Mouse (Mus musculus): ENCODE measurements around the gene Tm2d3.

Gene Tm2d3

DNA sequence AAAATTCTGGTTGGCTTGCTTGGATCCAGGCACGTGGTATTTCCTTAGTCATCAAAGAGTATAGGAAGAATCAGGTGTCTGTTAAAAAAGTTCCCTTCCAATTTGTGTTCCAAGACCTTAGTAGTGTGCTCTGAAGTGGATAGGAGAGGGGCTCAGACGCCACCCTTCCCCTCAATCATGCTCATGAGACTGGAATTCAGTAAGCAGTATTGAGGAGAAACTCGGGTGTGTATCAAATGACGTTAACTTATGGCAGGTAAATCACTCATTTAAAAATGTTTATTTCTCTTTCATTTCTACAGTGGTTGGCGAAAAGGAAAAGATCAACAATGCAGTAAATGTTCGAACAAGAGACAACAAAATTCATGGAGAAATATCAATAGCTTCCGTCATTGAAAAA, at the start of gene Tm2d3:
Gene Tm2d3, plus strand, starts transcription at position 301 of the 400 bp plus-strand sequence.
- DNase-seq (ENCODE audit: low spot score), result no peak

DNA sequence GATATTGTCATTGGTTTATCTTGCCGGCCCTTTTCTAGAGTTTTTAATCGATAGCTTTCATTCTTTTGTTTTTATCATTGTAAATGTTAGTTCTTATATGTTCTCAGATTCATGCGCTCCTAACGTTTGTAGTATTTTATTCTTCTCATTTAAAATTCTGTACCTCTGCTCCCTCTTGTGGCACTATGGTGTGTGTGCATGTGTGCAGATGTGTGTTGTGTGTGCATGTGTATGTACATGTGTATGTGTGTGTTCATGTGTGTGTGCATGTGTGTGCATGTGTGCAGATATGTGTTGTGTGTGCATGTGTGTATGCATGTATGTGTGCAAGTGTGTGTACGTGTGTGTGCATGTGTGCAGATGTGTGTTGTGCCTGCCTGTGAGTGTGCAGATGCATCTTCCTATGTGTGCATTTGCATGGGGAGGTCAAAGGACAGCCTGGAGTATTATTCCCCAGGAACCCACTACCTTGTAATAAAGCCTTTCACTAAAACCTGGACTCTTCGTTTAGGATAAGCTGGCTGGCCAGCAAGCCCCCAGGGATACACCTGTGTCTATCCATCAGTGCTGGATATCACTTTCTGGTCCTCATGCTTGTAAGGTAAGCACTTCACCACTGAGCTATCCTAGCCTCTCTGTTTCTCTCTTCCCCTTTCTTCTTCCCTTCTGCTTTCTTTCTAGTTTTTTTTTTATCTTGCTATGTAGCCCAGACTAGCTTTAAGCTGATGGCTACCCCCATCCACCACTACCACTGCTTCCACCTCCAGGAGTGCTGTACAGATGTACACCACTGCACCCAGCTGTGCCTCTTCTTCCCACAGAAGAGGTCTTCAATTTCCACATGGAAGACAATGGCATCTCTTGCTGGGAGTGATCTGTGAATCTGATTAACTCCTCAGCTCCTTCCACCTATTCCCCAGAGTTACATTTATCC, 48.3 kb upstream of the Tm2d3 start:
- DNase-seq (ENCODE audit: low spot score), result peak; percentile 38

DNA sequence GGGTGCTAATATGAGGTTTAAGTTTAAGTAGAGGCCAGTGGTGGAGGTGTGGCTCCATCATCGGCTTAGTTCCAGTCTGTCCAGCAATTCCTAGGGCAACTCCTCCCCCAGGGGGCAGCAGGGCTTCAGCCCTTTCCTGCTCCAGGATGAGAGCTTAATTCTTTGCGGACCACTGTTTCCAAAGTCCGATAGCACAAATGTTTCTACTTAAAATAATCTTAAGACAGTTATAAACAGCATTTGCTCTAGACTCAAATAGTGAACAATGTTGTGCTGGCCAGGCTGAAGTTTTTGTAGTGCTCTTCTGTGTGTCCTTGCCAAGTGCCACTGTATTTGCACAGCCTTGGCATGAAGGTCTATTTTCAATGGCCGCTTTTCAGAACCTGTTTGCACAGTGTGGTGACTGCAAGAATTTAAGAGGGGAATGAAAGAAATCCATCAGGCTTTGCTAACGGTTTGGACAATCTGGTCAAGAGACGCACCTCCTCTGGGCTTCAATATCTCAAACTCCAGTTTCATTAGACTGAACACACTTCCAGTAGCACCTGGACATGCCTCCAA, 47.0 kb upstream of the Tm2d3 start:
- DNase-seq (ENCODE audit: low spot score), result no peak

DNA sequence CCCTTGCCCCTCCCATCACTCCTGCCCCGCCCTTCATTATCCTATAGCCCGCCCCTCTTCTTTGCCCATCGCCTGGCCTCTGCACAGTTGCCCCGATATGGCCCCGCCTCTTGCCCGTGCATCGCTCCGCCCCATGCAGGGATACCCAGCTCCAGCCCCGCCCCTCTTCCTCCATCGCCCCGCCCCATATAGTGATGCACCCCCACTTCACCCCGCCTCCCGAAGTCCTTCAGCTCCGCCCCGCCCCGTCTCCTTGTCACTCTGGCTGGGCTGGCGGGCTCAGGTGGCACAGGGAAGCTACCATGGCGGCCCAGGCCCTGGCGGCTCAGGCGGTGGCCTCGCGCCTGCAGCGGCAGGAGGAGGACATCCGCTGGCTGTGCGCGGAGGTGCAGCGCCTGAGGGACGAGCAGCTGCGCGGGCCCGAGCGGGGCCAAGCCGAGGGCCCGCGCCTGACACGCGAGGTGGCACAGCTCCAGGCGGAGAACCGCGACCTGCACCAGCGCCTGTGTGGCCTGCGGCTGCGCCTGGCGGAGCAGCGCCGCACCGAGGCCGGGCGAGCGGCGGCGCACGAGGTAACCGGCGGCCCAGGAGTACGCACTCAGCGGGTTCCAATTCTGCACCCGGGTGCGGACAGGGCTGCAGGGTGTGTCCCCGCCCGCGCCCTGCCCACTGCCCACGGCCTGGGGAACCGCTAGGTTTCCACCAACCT, 46.2 kb upstream of the Tm2d3 start, which contains the start of gene Tarsl2:
Gene Tarsl2, plus strand, starts transcription at position 256 of the 709 bp plus-strand sequence.
- peak; percentile 98 for DNase-seq (ENCODE audit: low spot score)

DNA sequence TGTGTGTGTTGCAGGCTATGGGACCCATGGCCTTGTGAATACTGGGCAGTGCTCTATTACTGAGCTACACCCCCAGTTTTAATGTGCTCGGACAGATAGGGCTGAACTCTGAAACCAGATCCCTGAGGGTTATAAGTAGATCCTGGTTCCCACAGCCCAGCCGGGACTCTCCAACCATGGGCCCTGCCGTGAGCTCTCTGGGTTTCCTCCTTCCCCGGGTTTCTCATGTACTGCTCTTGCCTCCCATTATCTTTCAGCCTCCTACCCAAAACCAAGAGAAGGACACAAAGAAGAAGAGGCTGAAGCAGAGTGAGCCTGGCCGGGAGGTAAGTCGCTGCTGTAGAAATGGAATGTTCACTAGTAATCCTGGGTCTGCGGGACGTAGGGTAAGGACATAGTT, 45.0 kb upstream of the Tm2d3 start:
- DNase-seq (ENCODE audit: low spot score), result no peak

DNA sequence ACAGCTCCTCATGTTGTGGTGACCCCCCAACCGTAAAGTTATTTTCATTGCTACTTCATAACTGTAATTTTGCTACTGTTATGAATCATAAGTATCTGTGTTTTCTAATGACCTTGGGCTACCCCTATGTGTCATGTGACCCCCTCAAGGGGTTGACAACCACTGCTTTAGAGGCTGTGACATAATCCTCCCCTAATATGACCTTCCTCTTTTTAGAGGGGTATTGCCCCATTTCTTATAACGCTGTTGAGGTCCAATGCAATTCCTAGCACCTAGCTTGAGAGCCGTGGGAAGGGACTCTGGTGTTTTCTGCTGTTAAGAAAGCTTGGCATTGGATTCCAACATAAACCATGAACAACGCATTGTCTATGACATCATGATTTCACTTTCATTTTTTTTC, 40.3 kb upstream of the Tm2d3 start:
- DNase-seq (ENCODE audit: low spot score), result no peak

DNA sequence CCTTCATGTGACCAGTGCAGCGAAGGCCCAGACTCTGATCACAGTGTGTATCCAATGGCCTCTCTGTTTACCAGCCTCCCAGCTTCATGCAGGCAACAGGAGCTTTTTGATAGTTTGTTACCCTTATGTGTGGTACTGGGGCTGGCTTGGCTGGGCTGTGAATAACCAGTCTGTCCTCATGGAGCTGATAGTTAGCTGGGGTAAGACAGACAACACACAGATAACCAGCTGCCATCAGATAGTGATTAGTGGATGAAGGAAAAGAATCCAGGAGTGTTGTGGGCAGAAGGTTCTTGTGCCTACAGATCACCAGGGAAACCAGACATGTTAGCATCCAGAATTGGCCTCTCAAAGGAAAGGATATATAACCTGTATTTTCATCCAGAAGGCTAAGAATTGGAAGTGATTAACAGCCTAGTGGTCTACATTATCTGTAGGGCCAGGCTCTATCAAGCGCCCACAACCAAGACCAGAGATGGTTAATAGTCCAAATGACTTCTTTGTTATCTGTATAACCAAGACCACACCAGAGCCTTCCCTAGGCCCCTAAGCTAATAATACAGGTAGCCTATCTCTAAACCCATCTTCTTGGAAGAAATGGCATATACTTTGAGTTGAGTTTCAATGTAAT, 33.4 kb upstream of the Tm2d3 start:
- DNase-seq (ENCODE audit: low spot score), result no peak

DNA sequence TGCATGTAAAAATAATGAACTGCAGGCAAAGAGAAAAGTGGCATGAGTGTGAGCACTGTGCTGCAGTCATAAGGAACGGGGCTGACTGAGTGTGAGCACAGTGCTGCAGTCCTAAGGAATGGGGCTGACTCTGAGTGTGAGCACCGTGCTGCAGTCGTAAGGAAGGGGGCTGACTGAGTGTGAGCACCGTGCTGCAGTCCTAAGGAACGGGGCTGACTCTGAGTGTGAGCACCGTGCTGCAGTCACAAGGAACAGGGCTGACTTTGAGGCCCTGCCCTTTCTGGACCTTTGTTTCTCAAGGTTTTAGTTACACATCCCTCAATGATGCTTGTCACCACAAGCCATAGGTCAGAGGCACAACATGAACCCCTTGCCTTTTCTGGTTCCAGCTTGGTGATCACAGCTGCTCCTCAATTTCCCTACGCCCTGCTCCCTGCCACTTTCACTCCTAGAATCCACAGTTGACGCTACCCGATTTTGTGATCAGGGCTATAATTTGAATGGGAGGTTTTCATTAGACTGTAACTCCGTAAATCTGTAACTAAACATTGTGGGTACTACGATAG, 27.7 kb upstream of the Tm2d3 start:
- DNase-seq (ENCODE audit: low spot score), result no peak

DNA sequence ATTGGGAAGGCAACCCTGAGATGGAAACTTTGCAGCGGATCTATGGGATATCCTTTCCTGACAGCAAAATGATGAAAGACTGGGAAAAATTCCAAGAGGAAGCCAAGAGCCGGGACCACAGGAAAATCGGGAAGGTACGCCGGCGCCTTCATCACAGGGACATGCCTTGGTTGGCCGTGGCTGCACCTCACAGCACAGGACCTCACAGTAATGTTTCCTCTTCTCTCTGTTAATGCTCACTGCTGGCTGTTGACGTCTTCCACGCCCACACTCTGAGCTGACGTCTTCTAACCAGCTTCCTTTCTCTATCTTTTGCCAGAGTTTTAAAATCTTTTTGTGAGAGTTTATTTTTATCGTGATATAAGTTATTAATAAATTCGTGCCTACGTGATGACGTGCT, 27.1 kb upstream of the Tm2d3 start:
- no peak for DNase-seq (ENCODE audit: low spot score)

DNA sequence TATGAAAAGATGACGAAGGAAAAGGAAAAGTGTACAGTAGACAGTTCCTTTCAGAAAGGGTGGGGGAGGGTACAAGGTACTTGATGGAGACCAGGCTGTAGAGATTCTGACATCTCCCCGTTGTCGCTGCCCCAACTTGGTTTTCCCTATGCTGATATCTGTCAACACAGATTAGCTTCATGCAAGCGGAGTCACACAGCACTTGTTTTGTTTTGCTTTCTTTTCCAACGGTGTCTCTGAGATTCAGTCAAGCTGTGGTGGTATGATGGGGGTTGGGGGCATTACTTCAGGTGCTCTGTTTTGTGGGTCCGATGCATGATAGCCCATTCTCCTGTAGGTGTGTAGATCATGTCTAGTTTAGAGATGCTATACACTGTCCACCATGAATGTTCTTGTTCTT, 23.5 kb upstream of the Tm2d3 start:
- DNase-seq (ENCODE audit: low spot score), result no peak

DNA sequence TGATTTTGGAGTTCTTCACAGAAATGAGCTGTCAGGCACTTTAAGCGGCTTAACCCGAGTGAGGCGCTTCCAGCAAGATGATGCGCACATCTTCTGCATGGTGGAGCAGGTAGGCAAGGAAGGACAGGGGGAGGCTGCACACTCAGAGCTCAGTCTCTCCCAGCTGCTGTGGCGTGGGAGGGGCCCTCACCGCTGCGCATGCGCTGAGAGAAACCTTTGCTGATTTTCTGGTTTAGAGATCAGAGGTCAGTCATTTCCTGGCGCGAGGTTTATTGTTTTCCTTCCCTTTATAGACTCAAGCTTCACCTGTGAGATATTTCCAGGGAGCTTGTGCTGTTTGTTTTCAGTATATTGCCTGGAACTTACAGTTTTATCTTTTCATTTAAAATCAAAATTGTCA, 12.9 kb upstream of the Tm2d3 start:
- peak; percentile 23 for DNase-seq (ENCODE audit: low spot score)

DNA sequence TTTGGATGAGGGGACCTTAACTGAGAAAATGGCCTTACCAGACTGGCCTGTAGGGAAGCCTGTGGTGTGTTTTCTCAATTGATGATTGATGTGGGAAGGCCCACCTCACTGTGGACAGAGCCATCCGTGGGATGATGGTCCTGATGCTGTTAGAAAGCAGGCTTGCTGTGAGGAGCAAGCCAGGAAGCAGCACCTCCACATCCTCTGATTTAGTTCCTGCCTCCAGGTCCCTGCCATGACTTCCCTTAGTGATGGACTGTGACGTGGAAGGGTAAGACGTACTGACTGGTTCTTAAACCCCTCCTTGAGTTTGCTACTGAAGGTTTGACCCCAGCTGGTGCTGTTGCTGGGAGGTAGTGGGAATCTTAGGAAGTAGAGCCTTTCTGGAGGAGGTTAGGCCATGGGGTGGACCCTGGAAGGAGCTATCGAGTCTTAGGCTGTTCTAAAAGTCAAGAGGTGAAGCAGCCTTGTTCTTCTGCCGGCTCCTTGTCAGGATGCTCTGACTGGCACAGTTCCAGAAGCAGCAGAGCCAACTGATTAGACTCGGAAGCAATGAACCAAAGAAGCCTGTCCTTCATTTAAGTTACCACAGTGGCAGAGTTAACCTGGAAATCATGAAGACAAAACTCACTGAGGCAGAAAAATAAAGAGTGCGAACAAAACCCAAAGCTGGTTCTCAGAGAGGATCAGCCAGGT, 11.9 kb upstream of the Tm2d3 start:
- DNase-seq (ENCODE audit: low spot score), result no peak

DNA sequence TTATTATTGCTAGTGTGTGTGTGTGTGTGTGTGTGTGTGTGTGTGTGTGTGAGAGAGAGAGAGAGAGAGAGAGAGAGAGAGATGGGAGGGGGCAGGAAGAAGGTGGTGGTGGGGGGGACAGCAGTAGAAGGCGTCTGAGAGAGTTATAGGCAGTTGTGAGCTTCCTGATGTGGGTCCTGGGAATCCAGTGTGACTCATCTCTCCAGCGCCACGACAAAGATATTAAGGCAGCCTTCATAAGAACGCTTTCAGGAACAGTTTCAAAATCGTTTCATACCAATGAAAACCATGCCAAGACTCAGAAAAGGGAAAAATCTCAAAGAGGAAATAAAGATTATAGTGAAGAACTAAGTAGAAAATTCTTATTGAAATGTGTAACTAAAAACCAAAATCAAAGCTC, 9.8 kb upstream of the Tm2d3 start:
- DNase-seq (ENCODE audit: low spot score), result no peak

DNA sequence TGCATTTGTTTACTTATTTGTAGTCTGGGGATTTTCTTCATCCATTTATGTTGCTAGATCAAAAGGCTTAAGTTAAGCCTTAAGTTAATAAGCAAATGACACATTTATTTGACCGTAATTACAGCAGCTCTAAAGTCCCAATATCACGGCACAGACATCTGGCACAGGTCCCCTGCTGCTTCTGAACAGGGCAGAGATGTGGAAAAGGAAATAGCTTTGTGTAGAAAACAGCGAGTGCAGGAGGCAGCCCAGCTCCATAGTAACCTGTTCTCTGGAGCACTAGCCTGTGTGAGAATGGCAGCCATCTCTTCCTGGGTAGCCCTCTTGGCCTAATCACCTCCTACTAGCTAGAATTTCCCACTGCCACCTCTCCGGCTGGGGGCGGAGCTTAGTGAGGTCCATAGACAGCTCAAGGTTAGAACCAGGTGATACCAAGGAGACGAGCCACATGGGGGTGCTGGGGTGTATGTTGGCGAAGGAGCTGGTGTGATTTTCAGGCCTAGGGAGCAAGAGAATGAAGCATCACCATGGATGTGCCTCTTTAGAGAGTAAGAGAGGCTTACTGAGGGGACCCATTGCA, 6.6 kb upstream of the Tm2d3 start:
- no peak for DNase-seq (ENCODE audit: low spot score)

DNA sequence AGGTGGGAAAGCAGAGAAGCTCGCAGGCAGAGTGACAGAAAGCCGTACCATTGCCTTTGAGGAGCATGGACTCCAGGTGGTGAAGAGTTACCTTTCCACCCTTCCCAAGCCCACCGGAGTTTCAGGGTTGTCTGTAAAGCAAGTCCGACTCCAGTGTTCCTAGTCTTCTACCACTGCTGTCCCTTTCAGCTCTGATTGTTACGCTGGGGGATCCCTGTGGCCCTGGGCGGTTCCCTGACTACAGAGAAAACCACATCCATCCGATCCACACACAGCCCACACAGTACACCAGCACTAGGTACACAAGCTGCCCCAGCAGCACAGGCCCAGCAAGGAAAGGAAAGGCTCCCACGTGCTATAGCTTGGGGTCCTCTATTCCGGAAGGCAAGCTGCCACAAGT, 4.3 kb upstream of the Tm2d3 start:
- no peak for DNase-seq (ENCODE audit: low spot score)

DNA sequence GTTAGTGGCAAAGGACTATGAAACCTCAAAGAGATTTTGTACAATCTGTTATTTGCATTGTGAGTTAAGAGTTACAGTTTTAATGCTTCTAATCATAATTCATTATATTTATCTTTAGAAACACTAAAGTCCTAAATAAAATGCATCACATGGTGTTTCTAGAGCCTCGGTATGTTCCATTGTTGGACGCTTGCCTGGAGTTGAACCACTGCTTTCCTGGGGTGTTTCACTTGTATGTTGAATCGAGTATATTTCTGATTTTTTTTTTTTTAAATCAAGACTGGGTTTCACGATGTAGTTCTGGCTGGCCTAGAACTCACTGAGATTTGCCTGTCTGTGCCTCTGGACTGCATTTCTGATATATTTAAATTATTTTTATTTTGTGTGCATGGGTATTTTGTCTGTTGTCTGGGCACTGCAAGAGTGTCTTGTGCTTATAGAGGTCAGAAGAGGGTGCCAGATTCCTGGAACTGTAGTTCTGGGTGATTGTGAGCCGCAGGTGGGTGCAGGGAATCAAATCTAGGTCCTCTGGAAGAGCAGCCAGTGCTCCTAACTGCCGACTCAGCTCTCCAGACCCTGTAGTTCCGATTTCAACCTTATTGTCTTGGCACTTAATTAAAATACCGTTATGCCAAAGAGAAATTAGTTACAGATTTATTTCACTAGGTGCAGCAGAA, 1.1 kb downstream of the Tm2d3 start:
- no peak for DNase-seq (ENCODE audit: low spot score)

DNA sequence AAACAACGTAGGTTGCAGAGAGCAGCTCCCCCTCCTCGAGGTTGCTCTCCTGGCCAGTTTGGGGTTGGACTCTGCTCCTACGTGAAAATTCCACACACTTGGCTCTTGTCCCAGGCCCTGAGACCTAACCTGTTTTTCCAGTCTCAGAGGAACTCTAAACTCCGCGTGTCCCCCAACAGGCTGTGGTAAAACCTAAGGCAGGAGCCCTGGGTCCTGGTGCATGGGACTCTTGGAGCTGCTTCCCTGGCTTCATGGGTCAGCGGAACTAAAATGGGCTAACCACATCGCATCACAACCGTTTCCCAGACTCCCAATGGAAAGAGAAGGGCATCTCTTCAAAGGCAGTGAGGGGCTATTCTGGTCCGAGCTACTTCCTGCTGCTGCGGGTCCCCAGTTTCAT, 1.9 kb downstream of the Tm2d3 start:
- no peak for DNase-seq (ENCODE audit: low spot score)

DNA sequence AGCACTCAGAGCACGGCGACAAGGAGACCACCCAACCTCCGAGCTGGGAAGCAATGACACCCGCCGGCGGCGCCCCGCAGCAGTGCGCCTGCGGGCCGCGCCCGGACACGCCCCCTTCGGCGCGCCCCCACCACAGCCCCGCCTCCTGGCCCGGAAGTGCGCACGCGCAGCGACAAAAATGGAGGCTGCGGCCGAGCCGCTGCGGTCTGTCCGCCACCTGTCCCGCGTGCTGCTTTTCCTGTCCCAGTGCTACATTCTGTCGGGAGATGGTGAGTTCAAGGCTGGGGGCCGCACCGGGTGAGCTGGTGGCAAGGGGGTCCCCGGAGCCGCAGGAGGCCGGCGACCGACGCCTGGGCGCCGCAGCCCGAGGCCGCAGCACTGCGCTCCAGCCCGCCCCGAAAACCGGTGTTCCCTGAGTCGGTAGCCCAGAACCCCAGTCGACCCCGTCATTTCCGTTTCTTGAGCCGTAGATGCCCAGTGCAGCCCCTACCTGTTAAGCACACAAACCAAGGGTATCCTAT, 2.4 kb downstream of the Tm2d3 start:
- peak; percentile 89 for DNase-seq (ENCODE audit: low spot score)

DNA sequence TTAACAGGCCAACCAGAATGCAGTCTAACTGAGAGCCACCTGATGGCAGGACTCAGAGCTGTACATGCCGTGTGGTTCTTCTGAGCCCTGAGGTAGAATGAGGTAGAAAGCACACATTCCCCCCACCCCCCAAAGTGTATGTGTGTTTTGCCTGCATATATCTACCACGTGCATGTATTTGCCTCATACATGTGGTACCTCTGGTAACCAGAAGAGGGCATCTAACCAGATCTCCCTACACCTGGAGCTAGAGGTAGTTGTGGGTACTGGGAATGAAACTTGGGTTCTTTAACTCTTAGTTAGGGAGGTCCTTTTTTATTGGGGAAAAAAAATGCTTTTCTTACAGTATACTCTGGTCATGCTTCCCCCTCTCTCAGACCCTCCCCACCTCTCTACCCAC, 5.5 kb downstream of the Tm2d3 start:
- peak; percentile 23 for DNase-seq (ENCODE audit: low spot score)

DNA sequence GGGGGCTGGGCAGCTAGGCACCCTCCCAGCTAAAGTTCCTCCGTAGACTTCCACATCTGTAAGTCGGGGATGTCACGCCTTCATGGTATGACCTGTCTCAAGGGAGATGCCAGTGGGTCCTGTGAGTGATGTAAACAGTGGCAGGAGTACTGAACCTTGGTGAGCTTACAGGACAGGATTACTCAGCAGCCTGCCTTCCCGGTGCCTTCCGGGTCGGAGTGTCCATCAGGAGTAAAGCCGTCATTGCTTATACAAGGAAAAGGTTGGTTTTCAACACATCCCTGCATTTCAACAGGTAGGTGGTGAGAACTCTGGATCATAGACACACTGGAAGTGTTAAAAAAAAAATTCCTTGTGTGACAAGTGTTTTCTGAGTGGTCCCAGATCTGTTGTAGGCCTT, 11.1 kb downstream of the Tm2d3 start:
- DNase-seq (ENCODE audit: low spot score), result no peak

All from retina, embryonic 14.5 days (tissue).